Mouse (Mus musculus): ENCODE measurements around the gene Khdc3. TPM values are rescaled to one million over a fixed set of nuclear protein-coding genes. Genes with fewer than 3 reads are reported as not detected.
"Not testable (repeated sequence)": the region's sequence is repeated elsewhere in the genome, so short reads cannot be mapped to it uniquely, and the experiment has no call there.

The Khdc3 gene
- total and polyA plus RNA-seq, 3 experiments: not detected

DNA sequence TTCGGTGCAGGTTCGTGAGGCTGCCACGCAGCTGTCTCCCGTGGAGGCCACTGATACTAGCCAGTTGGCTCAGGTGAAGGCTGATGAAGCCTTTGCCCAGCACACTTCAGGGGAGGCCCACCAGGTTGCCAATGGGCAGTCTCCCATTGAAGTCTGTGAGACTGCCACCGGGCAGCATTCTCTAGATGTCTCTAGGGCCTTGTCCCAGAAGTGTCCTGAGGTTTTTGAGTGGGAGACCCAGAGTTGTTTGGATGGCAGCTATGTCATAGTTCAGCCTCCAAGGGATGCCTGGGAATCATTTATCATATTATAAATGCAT lies 2.2 kb downstream of the Khdc3 start:
- Histone ChIP-seq H3K79me2 (replicated peaks; ENCODE audit: control insufficient read depth, insufficient read depth, low read length) (no peaks in the 10 kb centered on the region), H3K27ac (no peak overlapping the region), H3K36me3 (ENCODE audit: control insufficient read depth, insufficient read depth, low read length) (no peaks in the 10 kb centered on the region), H3K9ac (ENCODE audit: low read depth, low read length) (peak overlapping the region; percentile 77), H3K4me1 (ENCODE audit: control insufficient read depth, insufficient read depth, low read length) (no peaks in the 10 kb centered on the region), H3K4me3 (peak overlapping the region; percentile 46), H3K27me3 (ENCODE audit: control insufficient read depth, insufficient read depth, low read length) (peaks cover 3% of the 10 kb centered on the region; the same call in 1 of the 2 replicates)
- TF ChIP-seq CTCF (IDR thresholded peaks at IDR 0.05) (no peak), POLR2A (IDR thresholded peaks at IDR 0.05; ENCODE audit: insufficient read depth, low read depth, low read length) (no peak), EP300 (IDR thresholded peaks at IDR 0.05; ENCODE audit: insufficient read depth, low read depth, low read length) (no peak)
- DNase-seq: no peak
- WGBS: 30% methylated on average over 5 of the region's 5 CpGs
- intact Hi-C loops (cut with DNase I): no loop called here

DNA sequence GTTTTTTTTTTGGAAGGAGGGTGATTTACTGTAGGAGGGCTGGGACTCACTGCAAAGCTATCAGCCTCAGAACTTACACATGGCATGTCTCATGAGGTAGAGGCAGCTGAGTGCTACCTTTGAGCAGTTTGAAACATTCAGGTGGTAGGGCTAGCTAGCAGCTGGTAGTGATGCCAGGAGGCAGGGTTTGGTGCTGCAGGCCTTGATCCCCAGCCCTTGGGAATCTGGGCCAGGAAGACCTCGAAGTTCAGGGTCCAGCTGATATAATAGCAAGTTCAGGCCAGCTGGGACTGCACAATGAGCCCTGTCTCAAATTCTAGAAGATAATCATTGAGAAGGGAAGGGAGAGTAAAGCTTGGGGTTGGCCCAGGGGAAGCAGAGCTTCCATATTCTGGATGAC lies 3.5 kb downstream of the Khdc3 start:
- WGBS: 50% methylated on average over 1 of the region's 1 CpGs

DNA sequence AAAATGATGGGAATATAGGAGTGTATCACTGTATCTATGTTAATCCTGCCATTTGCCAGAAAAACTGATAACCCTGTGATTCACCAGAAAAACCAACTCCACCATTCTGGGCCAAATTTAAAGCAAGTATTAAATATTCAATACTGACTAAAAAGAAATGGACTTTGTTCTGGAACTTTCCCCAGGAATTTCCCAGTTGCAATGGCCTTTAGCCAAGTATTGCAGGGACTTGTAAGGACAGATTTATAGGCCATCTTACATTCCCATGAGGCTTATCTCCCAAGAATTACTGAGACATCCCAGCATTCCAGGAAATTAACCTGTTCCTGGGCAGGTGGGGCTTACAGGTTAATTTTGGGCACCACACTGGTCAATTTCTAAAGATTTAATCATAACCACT lies 4.1 kb downstream of the Khdc3 start:
- intact Hi-C loops (cut with DNase I): no loop called here
- Histone ChIP-seq H3K79me2 (replicated peaks; ENCODE audit: control insufficient read depth, insufficient read depth, low read length) (no peaks in the 10 kb centered on the region), H3K27ac (no peak overlapping the region), H3K9ac (ENCODE audit: low read depth, low read length) (no peak overlapping the region), H3K4me3 (no peak overlapping the region), H3K36me3 (ENCODE audit: control insufficient read depth, insufficient read depth, low read length) (no peaks in the 10 kb centered on the region), H3K4me1 (ENCODE audit: control insufficient read depth, insufficient read depth, low read length) (no peaks in the 10 kb centered on the region), H3K27me3 (ENCODE audit: control insufficient read depth, insufficient read depth, low read length) (peaks cover 3% of the 10 kb centered on the region; the same call in 1 of the 2 replicates)
- TF ChIP-seq CTCF (IDR thresholded peaks at IDR 0.05) (no peak), EP300 (IDR thresholded peaks at IDR 0.05; ENCODE audit: insufficient read depth, low read depth, low read length) (no peak), POLR2A (IDR thresholded peaks at IDR 0.05; ENCODE audit: insufficient read depth, low read depth, low read length) (no peak)
- DNase-seq: no peak

More for the DNA sequence above, 3.5 kb downstream of the Khdc3 start:
- Histone ChIP-seq H3K79me2 (replicated peaks; ENCODE audit: control insufficient read depth, insufficient read depth, low read length) (no peaks in the 10 kb centered on the region), H3K4me1 (ENCODE audit: control insufficient read depth, insufficient read depth, low read length) (no peaks in the 10 kb centered on the region), H3K36me3 (ENCODE audit: control insufficient read depth, insufficient read depth, low read length) (no peaks in the 10 kb centered on the region), H3K27me3 (ENCODE audit: control insufficient read depth, insufficient read depth, low read length) (peaks cover 3% of the 10 kb centered on the region; the same call in 1 of the 2 replicates), H3K4me3 (no peak overlapping the region), H3K9ac (ENCODE audit: low read depth, low read length) (no peak overlapping the region), H3K27ac (no peak overlapping the region)
- intact Hi-C loops (cut with DNase I): no loop called here
- TF ChIP-seq POLR2A (IDR thresholded peaks at IDR 0.05; ENCODE audit: insufficient read depth, low read depth, low read length) (no peak), CTCF (IDR thresholded peaks at IDR 0.05) (no peak), EP300 (IDR thresholded peaks at IDR 0.05; ENCODE audit: insufficient read depth, low read depth, low read length) (no peak)
- no peak for DNase-seq

DNA sequence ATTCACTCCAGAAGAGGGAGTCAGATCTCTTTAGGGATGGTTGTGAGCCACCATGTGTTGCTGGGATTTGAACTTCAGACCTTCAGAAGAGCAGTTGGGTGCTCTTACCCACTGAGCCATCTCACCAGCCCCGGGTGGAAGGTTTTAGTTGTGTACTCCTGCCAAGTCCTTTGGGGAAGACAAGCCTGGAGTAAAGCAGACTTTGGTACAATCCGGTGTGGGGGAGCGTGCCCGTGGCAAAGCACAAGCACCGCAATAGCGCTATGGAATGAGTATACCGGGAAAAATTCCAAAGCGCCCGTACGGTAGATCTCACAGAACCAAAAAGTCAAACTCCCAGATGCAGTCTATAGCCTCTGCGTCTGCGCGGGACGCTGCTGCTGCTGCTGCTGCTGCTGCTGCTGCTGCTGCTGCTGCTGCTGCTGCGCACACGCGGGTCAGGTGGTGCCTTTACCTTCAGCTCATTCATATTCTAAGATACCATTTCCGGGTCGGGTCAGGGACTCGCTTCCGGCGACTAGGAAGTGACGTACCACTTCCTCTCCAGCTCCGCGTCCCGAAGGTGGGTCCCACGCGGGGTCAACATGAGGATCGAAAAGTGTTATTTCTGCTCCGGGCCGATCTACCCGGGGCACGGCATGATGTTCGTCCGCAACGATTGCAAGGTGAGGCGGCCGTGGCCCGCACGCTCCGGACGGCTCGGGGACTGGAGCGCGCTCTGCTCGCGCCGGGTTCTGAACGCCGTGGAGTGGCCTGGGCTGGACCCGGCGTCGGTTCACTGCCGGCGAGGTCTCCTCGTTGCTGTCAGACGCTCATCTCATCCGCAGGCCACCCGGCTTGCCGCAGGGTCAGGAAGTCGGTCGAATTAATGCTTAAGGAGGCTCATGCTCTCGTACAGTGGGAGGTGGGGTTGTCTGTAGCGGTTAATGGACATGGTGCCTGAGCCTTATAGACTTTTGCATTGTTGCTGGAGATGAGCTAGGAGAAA lies 11.6 kb downstream of the Khdc3 start, which contains the start of gene Rsl24d1:
Gene Rsl24d1 (plus strand): TSS at position 508 of the 988 bp plus-strand sequence.
- Histone ChIP-seq H3K4me3 (peak within 1 kb of the TSS; percentile 88), H3K27me3 (ENCODE audit: control insufficient read depth, insufficient read depth, low read length) (no peaks in the 10 kb centered on the region), H3K79me2 (replicated peaks; ENCODE audit: control insufficient read depth, insufficient read depth, low read length) (peaks cover 2% of the 10 kb centered on the region; the same call in 1 of the 2 replicates), H3K4me1 (ENCODE audit: control insufficient read depth, insufficient read depth, low read length) (no peaks in the 10 kb centered on the region), H3K36me3 (ENCODE audit: control insufficient read depth, insufficient read depth, low read length) (no peaks in the 10 kb centered on the region; the same call in none of the 2 replicates), H3K9ac (ENCODE audit: low read depth, low read length) (peak within 1 kb of the TSS; percentile 96), H3K27ac (peak within 1 kb of the TSS; percentile 77)
- WGBS: under 1% methylated on average over 64 of the region's 64 CpGs
- TF ChIP-seq POLR2A (IDR thresholded peaks at IDR 0.05; ENCODE audit: insufficient read depth, low read depth, low read length) (peak; percentile 66), CTCF (IDR thresholded peaks at IDR 0.05) (no peak)
- intact Hi-C loops (cut with DNase I): loop anchor here (5.0 kb wide), 2 partner anchors 71 to 126 kb away; partner anchors contain the start of genes Ccpg1, Ccpg1os, Pigb and Rab27a
- peak; percentile 86 to 90 for DNase-seq

DNA sequence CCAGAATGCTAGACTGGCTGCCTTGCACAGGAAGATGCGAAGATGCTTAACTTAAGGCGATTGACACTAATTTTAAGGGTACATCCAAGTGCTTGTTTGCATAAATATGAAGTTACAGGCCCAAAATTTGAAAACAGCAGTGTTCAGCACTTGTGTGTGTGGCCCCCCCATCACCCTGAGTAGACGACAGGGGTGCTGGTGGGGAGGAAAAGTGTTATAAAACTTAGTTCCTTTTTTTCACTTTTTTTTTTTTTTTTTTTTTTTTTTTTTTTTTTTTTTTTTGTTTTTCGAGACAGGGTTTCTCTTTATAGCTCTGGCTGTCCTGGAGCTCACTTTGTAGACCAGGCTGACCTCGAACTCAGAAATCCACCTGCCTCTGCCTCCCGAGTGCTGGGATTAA lies 15.1 kb downstream of the Khdc3 start:
- intact Hi-C loops (cut with DNase I): not testable (repeated sequence)

DNA sequence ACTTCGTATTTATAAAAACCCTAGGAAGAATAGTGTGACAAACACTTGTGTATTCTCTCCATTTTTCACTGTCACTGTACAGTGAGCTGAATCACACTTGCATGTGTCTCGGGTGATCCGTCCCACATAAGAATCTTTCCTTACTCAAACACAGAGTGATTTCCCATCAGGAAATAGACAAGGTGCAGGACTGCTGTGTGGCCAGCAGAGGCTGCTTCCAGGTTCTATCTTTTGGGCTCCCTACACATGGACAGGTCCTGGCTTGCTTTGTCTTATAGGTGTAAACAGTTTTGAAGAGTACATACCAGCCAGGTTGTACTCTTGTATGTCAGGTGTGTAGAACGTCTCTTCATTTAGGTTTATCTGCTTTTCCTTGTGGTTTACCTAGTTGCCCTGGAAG lies 16.4 kb downstream of the Khdc3 start:
- intact Hi-C loops (cut with DNase I): no loop called here
- H3K27me3 ChIP-seq (ENCODE audit: control insufficient read depth, insufficient read depth, low read length): no peaks in the 10 kb centered on the region
- peaks cover 2% of the 10 kb centered on the region; the same call in 1 of the 2 replicates for H3K79me2 ChIP-seq (replicated peaks; ENCODE audit: control insufficient read depth, insufficient read depth, low read length)
- H3K36me3 ChIP-seq (ENCODE audit: control insufficient read depth, insufficient read depth, low read length): no peaks in the 10 kb centered on the region; the same call in none of the 2 replicates
- H3K27ac ChIP-seq: no peak overlapping the region
- TF ChIP-seq EP300 (IDR thresholded peaks at IDR 0.05; ENCODE audit: insufficient read depth, low read depth, low read length): no peak
- no peak for TF ChIP-seq CTCF (IDR thresholded peaks at IDR 0.05)
- no peak for TF ChIP-seq POLR2A (IDR thresholded peaks at IDR 0.05; ENCODE audit: insufficient read depth, low read depth, low read length)
- no peak overlapping the region for H3K9ac ChIP-seq (ENCODE audit: low read depth, low read length)
- H3K4me3 ChIP-seq: no peak overlapping the region
- 76% methylated on average over 4 of the region's 4 CpGs for WGBS
- no peak for DNase-seq
- H3K4me1 ChIP-seq (ENCODE audit: control insufficient read depth, insufficient read depth, low read length): no peaks in the 10 kb centered on the region

More for the DNA sequence above, 15.1 kb downstream of the Khdc3 start:
- H3K36me3 ChIP-seq (ENCODE audit: control insufficient read depth, insufficient read depth, low read length); H3K27me3 ChIP-seq (ENCODE audit: control insufficient read depth, insufficient read depth, low read length); H3K4me1 ChIP-seq (ENCODE audit: control insufficient read depth, insufficient read depth, low read length); H3K27ac ChIP-seq; H3K79me2 ChIP-seq (replicated peaks; ENCODE audit: control insufficient read depth, insufficient read depth, low read length); H3K9ac ChIP-seq (ENCODE audit: low read depth, low read length); H3K4me3 ChIP-seq; DNase-seq: not testable (repeated sequence)
- 72% methylated on average over 6 of the region's 6 CpGs for WGBS

Measured in heart, adult 2 months (tissue).